Mouse (Mus musculus) embryonic facial prominence, embryonic 12.5 days (tissue): ENCODE results near the gene Tmem135. TPM values are rescaled to one million over a fixed set of nuclear protein-coding genes. Genes with fewer than 3 reads are reported as not detected.

ENCODE experiments used
- ATAC-seq: fragments of 200-750 bp; cut with Nextera tagmentation; 2 replicates; pipeline ENCODE4 v1.8.0; 2017; ENCODE audit not compliant: insufficient number of reproducible peaks, insufficient read depth, low FRiP score, low TSS enrichment
- H3K27ac ChIP-seq: fragments of 300-500 bp; sonication (generic); 2 replicates; pipeline ENCODE4 v1.5.1; 2016; ENCODE audit warnings: mild to moderate bottlenecking
- H3K27me3 ChIP-seq: fragments of 300-500 bp; sonication (generic); 2 replicates; pipeline ENCODE4 v1.6.1; 2016; ENCODE audit warnings: mild to moderate bottlenecking, moderate library complexity
- H3K36me3 ChIP-seq: fragments of 300-500 bp; sonication (generic); 2 replicates; pipeline ENCODE4 v1.6.1; 2016; ENCODE audit warnings: mild to moderate bottlenecking
- H3K4me1 ChIP-seq: fragments of 300-500 bp; sonication (generic); 2 replicates; pipeline ENCODE4 v1.6.1; 2016
- H3K4me2 ChIP-seq: fragments of 300-500 bp; sonication (generic); replicated peaks from 2 replicates; pipeline ENCODE4 v1.6.1; 2016; ENCODE audit warnings: mild to moderate bottlenecking, moderate library complexity
- H3K4me3 ChIP-seq: fragments of 300-500 bp; sonication (generic); 2 replicates; pipeline ENCODE4 v1.5.1; 2016; ENCODE audit warnings: mild to moderate bottlenecking
- H3K9ac ChIP-seq: fragments of 300-500 bp; sonication (generic); 2 replicates; pipeline ENCODE4 v1.6.1; 2016; ENCODE audit warnings: mild to moderate bottlenecking, moderate library complexity
- H3K9me3 ChIP-seq: fragments of 300-500 bp; sonication (generic); 2 replicates; pipeline ENCODE4 v1.6.1; 2016; ENCODE audit warnings: mild to moderate bottlenecking, moderate library complexity
- WGBS: fragments of 180-500 bp; shearing (Covaris S2); methylation state at CpG from one replicate; pipeline ENCODE4 v1.1.7; 2016; 5-methylcytosine and 5-hydroxymethylcytosine counted together
- microRNA-seq: library from miRNA; unstranded; fragments of <30 nt; microRNA quantifications from one replicate; pipeline ENCODE4, GENCODE M21; 2017
- polyA plus RNA-seq: library from polyadenylated mRNA; unstranded; fragments of >200 nt; fragmentation: Nextera tagmentation; extraction: Ambion mirVana; gene quantifications from 2 replicates; pipeline ENCODE4 v1.2.1, GENCODE M21; 2016

Gene Tmem135
- polyA plus RNA-seq, 1 experiment from 2014 or later, result 23.0 TPM

DNA sequence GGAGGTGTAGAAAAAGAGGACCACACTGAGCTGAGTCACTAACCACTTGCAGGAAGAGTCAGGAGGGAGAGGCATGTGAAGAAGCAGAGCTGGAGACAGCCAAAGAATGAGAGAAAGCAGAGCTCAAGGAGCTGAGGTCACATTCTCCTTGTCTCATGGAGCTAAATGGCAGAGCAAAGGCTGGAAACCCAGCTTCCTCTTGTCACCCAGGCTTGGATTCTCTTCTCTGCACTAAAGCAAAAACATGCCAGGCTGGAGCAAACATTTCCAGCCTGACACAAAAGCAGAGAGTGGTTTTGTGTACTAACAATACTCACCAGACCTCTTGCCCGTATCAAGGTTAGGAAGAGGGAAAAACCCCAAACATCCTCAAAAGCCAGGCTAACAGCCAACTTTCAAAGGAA is 287.8 kb downstream of the Tmem135 start:
- Histone ChIP-seq H3K27me3 (no peaks in the 10 kb centered on the region), H3K4me2 (no peak overlapping the region), H3K9ac (no peak overlapping the region), H3K4me3 (no peak overlapping the region), H3K9me3 (no peaks in the 10 kb centered on the region), H3K27ac (no peak overlapping the region), H3K4me1 (no peaks in the 10 kb centered on the region), H3K36me3 (no peaks in the 10 kb centered on the region)
- ATAC-seq, result no peak
- 67% methylated on average over 1 of the region's 1 CpGs for WGBS

DNA sequence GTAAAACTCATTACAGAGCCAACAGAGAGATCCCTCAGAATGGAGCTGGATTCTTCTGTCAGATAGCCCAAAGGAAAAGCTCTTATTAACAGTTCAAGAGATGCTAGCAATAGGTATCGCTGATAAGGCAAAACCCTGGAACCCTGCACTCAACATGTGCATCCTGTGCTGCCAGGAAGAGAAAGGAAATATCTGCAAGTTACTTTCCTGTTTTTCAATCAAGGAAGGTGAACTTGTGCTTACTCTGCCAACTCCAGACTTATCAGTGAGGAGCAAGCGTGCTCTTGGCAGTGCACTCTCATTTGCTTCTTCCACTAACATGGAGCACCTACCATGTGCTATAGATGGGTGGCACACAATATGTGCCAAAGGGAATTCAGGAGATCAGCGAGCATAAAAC is 288.4 kb downstream of the Tmem135 start:
- H3K27ac ChIP-seq, result no peak overlapping the region
- H3K4me2 ChIP-seq, result no peak overlapping the region
- no peaks in the 10 kb centered on the region for H3K4me1 ChIP-seq
- no peaks in the 10 kb centered on the region for H3K9me3 ChIP-seq
- no peaks in the 10 kb centered on the region for H3K27me3 ChIP-seq
- H3K36me3 ChIP-seq, result no peaks in the 10 kb centered on the region
- ATAC-seq, result no peak
- H3K4me3 ChIP-seq, result no peak overlapping the region
- WGBS, result 81% methylated on average over 3 of the region's 3 CpGs
- H3K9ac ChIP-seq, result no peak overlapping the region

- ATAC-seq, result no peak
- 76% methylated on average over 2 of the region's 2 CpGs for WGBS
Measured at GRCm38 (mm10) chr7:89106421-89106820, 297.6 kb downstream of the Tmem135 start.

GRCm38 (mm10) chr7:89099756-89100155 is 304.3 kb downstream of the Tmem135 start:
- 92% methylated on average over 4 of the region's 4 CpGs for WGBS
- H3K36me3 ChIP-seq, result no peaks in the 10 kb centered on the region
- no peaks in the 10 kb centered on the region for H3K9me3 ChIP-seq
- no peak overlapping the region for H3K27ac ChIP-seq
- ATAC-seq, result no peak
- H3K4me3 ChIP-seq, result no peak overlapping the region
- H3K4me1 ChIP-seq, result no peaks in the 10 kb centered on the region
- no peak overlapping the region for H3K9ac ChIP-seq
- no peaks in the 10 kb centered on the region for H3K27me3 ChIP-seq
- no peak overlapping the region for H3K4me2 ChIP-seq

More at GRCm38 (mm10) chr7:89106421-89106820, 297.6 kb downstream of the Tmem135 start:
- Histone ChIP-seq H3K4me2 (no peak overlapping the region), H3K36me3 (no peaks in the 10 kb centered on the region), H3K27ac (no peak overlapping the region), H3K9ac (no peak overlapping the region), H3K27me3 (no peaks in the 10 kb centered on the region), H3K9me3 (no peaks in the 10 kb centered on the region), H3K4me1 (no peaks in the 10 kb centered on the region), H3K4me3 (no peak overlapping the region)

Small RNAs within 50 kb of the gene (microRNA-seq; reads per million reads assigned to microRNA genes)
- not detected for gene Gm22171
- not detected for gene Gm24659

Other genes with a start within 250 kb of the Tmem135 start
- 13.2 and 15.2 TPM in 2 replicates for gene Fzd4, start 133 bp upstream of the Tmem135 start, polyA plus RNA-seq
- gene Prss23, start 123.0 kb upstream of the Tmem135 start, polyA plus RNA-seq, result 74.5 and 81.4 TPM in 2 replicates
- gene Me3, start 228.2 kb upstream of the Tmem135 start, polyA plus RNA-seq, result 1.7 and 2.3 TPM in 2 replicates